Mouse (Mus musculus) CH12.LX (cell line): Measurements from ENCODE around the gene Gm815.

Experiments used
- CHD2 ChIP-seq: IDR thresholded peaks from 2 replicates; pipeline ENCODE4 v1.6.1; 2011; ENCODE audit warnings: low read length, improper control_type of control experiment
- CTCF ChIP-seq, 2 experiments: IDR thresholded peaks in 1 of 2; conservative IDR thresholded peaks in 1 of 2; 2 replicates each; pipeline ENCODE4 v1.5.1; 2011 to 2012; ENCODE audit warnings: low read depth in 2 of 2, low read length in 2 of 2, improper control_type of control experiment in 1 of 2, inconsistent platforms in 1 of 2, mild to moderate bottlenecking in 1 of 2, moderate library complexity in 1 of 2
- HCFC1 ChIP-seq: IDR thresholded peaks from 2 replicates; pipeline ENCODE4 v1.6.1; 2012; ENCODE audit warnings: low read depth, mild to moderate bottlenecking, inconsistent platforms, low read length, improper control_type of control experiment
- MAX ChIP-seq: IDR thresholded peaks from 2 replicates; pipeline ENCODE4 v1.6.1; 2011; ENCODE audit warnings: low read length, improper control_type of control experiment
- MYC ChIP-seq: IDR thresholded peaks from 2 replicates; pipeline ENCODE4 v1.6.1; 2011; ENCODE audit warnings: low read depth, mild to moderate bottlenecking, improper control_type of control experiment, low read length
- NELFE ChIP-seq: IDR thresholded peaks from 2 replicates; pipeline ENCODE4 v1.6.1; 2011; ENCODE audit warnings: low read depth, low read length, improper control_type of control experiment
- POLR2A ChIP-seq: IDR thresholded peaks from 2 replicates; pipeline ENCODE4 v1.6.1; 2011; ENCODE audit warnings: low read depth, mild to moderate bottlenecking, improper control_type of control experiment, low read length
- UBTF ChIP-seq: IDR thresholded peaks from 2 replicates; pipeline ENCODE4 v1.6.1; 2012; ENCODE audit warnings: low read depth, mild to moderate bottlenecking, inconsistent platforms, low read length, improper control_type of control experiment, moderate library complexity
- USF1 ChIP-seq: IDR thresholded peaks from 2 replicates; pipeline ENCODE4 v1.6.1; 2014; ENCODE audit warnings: low read depth, mild to moderate bottlenecking, inconsistent platforms, low read length, improper control_type of control experiment
- ZKSCAN1 ChIP-seq: IDR thresholded peaks from 2 replicates; pipeline ENCODE4 v1.6.1; 2012; ENCODE audit warnings: low read depth, inconsistent platforms, low read length, improper control_type of control experiment, borderline replicate concordance

DNA sequence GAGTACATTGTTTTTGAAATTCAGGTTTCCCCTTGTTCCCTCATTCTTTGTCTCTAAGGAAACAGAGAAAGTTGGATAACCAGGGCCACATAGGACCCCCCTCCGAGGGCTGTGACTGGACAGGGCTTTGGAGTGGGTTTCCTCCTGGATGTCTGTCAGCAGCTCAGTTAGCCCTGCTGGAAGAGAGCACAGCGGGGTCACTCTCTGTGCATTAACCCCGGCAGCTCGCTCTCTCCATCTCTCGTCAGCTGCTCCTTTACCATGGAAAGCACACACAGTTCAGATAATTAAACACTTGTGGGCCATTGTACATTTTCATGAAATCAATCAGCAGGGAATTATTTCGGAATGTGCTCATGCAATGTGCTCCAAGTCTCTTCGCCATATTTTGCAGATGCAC, 15.4 kb upstream of the Gm815 start:
- no peak for TF ChIP-seq USF1
- TF ChIP-seq UBTF = no peak
- TF ChIP-seq MAX = no peak
- TF ChIP-seq CTCF (conservative IDR thresholded peaks at IDR 0.05 in 1 of 2, IDR thresholded peaks at IDR 0.05 in 1 of 2; ENCODE audit: low read depth in 2 of 2, low read length in 2 of 2) = no peak
- no peak for TF ChIP-seq CHD2
- TF ChIP-seq HCFC1 = no peak
- no peak for TF ChIP-seq MYC
- no peak for TF ChIP-seq NELFE
- TF ChIP-seq POLR2A = no peak
- TF ChIP-seq ZKSCAN1 = no peak
